Mouse (Mus musculus): Measurements from ENCODE around the gene Ctsl. TPM values are rescaled to one million over a fixed set of nuclear protein-coding genes. Genes with fewer than 3 reads are reported as not detected.

Ctsl gene
- total and polyA plus RNA-seq, 2 experiments from 2014 or later = 125 to 227 TPM

DNA sequence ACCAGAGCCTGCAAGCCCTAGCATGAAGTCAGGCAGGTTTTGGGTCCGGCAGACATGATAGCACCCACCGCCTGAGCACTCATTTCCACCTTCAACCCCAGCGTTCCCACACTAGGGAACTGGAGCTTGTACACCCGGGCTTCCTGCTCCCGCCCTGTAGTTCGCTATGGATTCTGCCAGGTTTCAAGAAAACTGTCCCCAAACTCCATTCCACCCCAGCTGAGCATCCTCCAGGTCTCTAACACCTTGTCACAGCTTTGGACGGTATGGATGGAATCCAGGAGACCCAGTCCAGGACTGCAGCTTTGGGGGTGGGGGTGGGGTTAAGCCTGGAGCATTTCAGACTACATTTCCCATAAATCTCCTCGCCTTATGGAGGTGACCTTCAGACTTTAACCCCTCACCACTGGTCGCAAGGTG, 26.6 kb downstream of the Ctsl start:
- H3K27ac ChIP-seq (ENCODE audit: low read depth) = peak overlapping the region; percentile 64
- H3K9me3 ChIP-seq (replicated peaks; ENCODE audit: control insufficient read depth, low read length) = no peaks in the 10 kb centered on the region
- 2% methylated on average over 9 of the region's 9 CpGs for WGBS
- peak; percentile 54 for DNase-seq (ENCODE audit: low spot score)
- peak overlapping the region; percentile 86 for H3K4me2 ChIP-seq (ENCODE audit: low read depth, low read length)
- H3K4me1 ChIP-seq (ENCODE audit: control insufficient read depth, insufficient read depth) = no peaks in the 10 kb centered on the region
- H3K36me3 ChIP-seq (replicated peaks; ENCODE audit: control insufficient read depth, insufficient read depth, low read length) = no peaks in the 10 kb centered on the region
- ATAC-seq (ENCODE audit: insufficient read depth, low read depth) = peak; percentile 84
- H3K27me3 ChIP-seq (ENCODE audit: control insufficient read depth, insufficient read depth, low read length) = no peaks in the 10 kb centered on the region
- H3K9ac ChIP-seq (replicated peaks; ENCODE audit: low read depth, low read length) = peak overlapping the region; percentile 76
- TF ChIP-seq CTCF (IDR thresholded peaks at IDR 0.05; ENCODE audit: low read depth) (no peak), EP300 (IDR thresholded peaks at IDR 0.05; ENCODE audit: low read depth) (no peak)
- H3K4me3 ChIP-seq (ENCODE audit: low read depth, low read length) = peak overlapping the region; percentile 61

DNA sequence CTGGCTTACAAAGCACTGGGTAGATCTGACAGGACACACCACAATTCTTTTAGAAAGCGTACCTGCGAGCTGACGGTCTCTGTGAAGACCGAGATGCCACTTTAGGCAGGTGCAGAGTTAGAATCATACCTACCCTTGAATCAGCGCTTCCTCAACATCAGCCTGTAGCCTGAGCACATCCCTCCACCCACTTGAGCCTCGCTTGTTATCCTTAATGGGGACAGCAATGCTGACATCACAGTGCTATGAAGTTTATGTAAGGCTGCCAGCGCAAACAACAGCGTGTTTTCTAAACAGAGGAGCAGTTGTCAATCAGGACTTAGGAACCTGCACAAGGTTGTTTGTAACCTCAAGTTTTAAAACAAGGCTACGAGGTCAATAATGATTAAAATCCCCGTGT, 27.1 kb downstream of the Ctsl start:
- Histone ChIP-seq H3K9ac (replicated peaks; ENCODE audit: low read depth, low read length) (peak overlapping the region; percentile 76), H3K9me3 (replicated peaks; ENCODE audit: control insufficient read depth, low read length) (no peaks in the 10 kb centered on the region), H3K27ac (ENCODE audit: low read depth) (peak overlapping the region; percentile 64), H3K36me3 (replicated peaks; ENCODE audit: control insufficient read depth, insufficient read depth, low read length) (no peaks in the 10 kb centered on the region), H3K4me1 (ENCODE audit: control insufficient read depth, insufficient read depth) (no peaks in the 10 kb centered on the region), H3K4me3 (ENCODE audit: low read depth, low read length) (peak overlapping the region; percentile 61), H3K27me3 (ENCODE audit: control insufficient read depth, insufficient read depth, low read length) (no peaks in the 10 kb centered on the region), H3K4me2 (ENCODE audit: low read depth, low read length) (peak overlapping the region; percentile 86)
- ATAC-seq (ENCODE audit: insufficient read depth, low read depth) (peak; percentile 55; the same call in 1 of the 2 replicates), DNase-seq (ENCODE audit: low spot score) (no peak)
- 17% methylated on average over 10 of the region's 10 CpGs for WGBS
- no peak for TF ChIP-seq EP300 (IDR thresholded peaks at IDR 0.05; ENCODE audit: low read depth)
- TF ChIP-seq CTCF (IDR thresholded peaks at IDR 0.05; ENCODE audit: low read depth) = no peak

DNA sequence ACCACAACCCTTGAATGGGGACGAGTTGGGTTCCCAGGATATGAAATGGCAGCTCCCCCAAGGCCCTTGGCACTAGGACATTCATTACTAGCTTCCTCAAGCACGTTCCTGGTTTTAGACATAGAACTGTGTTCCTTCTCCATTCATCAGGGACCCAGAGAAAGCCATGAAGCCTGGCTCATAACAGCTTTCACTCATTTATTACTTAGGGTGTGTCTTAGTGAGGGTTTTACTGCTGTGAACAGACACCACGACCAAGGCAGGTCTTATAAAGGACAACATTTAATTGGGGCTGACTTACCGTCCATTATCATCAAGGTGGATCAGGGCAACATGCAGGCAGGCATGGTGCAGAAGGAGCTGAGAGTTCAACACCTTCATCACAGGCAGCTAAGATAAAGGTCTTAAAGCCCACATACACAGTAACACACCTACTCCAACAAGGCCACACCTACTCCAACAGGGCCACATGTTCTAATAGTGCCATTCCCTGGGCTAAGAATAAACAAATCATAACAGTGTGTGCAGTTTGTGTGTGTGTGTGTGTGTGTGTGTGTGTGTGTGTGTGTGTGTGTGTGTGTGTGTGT, 35.1 kb downstream of the Ctsl start:
- H3K9ac ChIP-seq (replicated peaks; ENCODE audit: low read depth, low read length) = no peak overlapping the region
- no peak overlapping the region for H3K4me2 ChIP-seq (ENCODE audit: low read depth, low read length)
- TF ChIP-seq CTCF (IDR thresholded peaks at IDR 0.05; ENCODE audit: low read depth) (no peak), EP300 (IDR thresholded peaks at IDR 0.05; ENCODE audit: low read depth) (no peak)
- WGBS = 34% methylated on average over 4 of the region's 4 CpGs
- no peaks in the 10 kb centered on the region for H3K9me3 ChIP-seq (replicated peaks; ENCODE audit: control insufficient read depth, low read length)
- no peaks in the 10 kb centered on the region for H3K36me3 ChIP-seq (replicated peaks; ENCODE audit: control insufficient read depth, insufficient read depth, low read length)
- no peak for ATAC-seq (ENCODE audit: insufficient read depth, low read depth)
- DNase-seq (ENCODE audit: low spot score) = no peak
- H3K27me3 ChIP-seq (ENCODE audit: control insufficient read depth, insufficient read depth, low read length) = no peaks in the 10 kb centered on the region
- no peaks in the 10 kb centered on the region for H3K4me1 ChIP-seq (ENCODE audit: control insufficient read depth, insufficient read depth)
- no peak overlapping the region for H3K4me3 ChIP-seq (ENCODE audit: low read depth, low read length)
- no peak overlapping the region for H3K27ac ChIP-seq (ENCODE audit: low read depth)

DNA sequence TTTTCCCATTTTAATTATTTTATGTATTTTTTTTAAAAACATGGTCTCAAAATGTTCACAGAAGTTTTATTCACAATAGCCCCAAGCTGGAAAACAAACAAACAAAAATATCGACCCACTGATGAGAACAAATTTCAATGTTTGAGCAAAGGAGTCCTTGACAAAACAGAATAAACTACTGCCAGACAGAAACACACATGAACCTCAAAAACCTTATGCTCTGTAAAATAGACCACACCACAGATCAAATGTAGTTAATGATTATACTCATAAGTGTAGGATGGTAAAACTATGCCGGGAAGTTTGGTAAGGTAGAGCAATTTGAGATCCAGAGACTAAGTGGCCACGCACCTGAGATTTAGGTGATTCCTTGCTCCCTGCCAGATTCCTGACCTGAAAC, 37.6 kb downstream of the Ctsl start:
- H3K4me3 ChIP-seq (ENCODE audit: low read depth, low read length) = no peak overlapping the region
- 80% methylated on average over 3 of the region's 3 CpGs for WGBS
- TF ChIP-seq CTCF (IDR thresholded peaks at IDR 0.05; ENCODE audit: low read depth) = no peak
- TF ChIP-seq EP300 (IDR thresholded peaks at IDR 0.05; ENCODE audit: low read depth) = no peak
- H3K27ac ChIP-seq (ENCODE audit: low read depth) = no peak overlapping the region
- no peaks in the 10 kb centered on the region for H3K4me1 ChIP-seq (ENCODE audit: control insufficient read depth, insufficient read depth)
- no peak for ATAC-seq (ENCODE audit: insufficient read depth, low read depth)
- H3K4me2 ChIP-seq (ENCODE audit: low read depth, low read length) = no peak overlapping the region
- DNase-seq (ENCODE audit: low spot score) = no peak
- no peaks in the 10 kb centered on the region for H3K9me3 ChIP-seq (replicated peaks; ENCODE audit: control insufficient read depth, low read length)
- H3K27me3 ChIP-seq (ENCODE audit: control insufficient read depth, insufficient read depth, low read length) = no peaks in the 10 kb centered on the region
- H3K36me3 ChIP-seq (replicated peaks; ENCODE audit: control insufficient read depth, insufficient read depth, low read length) = no peaks in the 10 kb centered on the region
- H3K9ac ChIP-seq (replicated peaks; ENCODE audit: low read depth, low read length) = no peak overlapping the region

DNA sequence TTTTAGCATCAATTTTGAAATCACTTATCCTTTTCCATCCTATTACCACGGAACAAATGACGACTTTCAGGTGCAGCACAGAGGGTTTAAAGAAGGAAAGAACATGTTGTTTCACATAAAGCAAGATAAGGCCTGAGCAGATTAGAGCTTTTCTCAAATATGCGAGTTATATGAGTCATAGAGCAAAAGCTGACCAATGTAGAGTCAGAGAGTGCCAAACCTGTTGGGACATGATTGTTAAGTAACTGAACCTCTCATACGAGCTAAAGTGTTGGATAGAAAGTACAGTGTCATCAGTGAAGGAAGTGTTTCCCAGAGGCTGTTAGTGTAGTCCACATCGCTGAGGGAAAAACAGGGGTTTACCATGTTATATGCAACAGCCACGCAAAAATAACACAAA, 38.4 kb downstream of the Ctsl start:
- DNase-seq (ENCODE audit: low spot score) (no peak), ATAC-seq (ENCODE audit: insufficient read depth, low read depth) (no peak)
- Histone ChIP-seq H3K4me1 (ENCODE audit: control insufficient read depth, insufficient read depth) (no peaks in the 10 kb centered on the region), H3K36me3 (replicated peaks; ENCODE audit: control insufficient read depth, insufficient read depth, low read length) (no peaks in the 10 kb centered on the region), H3K4me2 (ENCODE audit: low read depth, low read length) (no peak overlapping the region), H3K9me3 (replicated peaks; ENCODE audit: control insufficient read depth, low read length) (no peaks in the 10 kb centered on the region), H3K4me3 (ENCODE audit: low read depth, low read length) (no peak overlapping the region), H3K27me3 (ENCODE audit: control insufficient read depth, insufficient read depth, low read length) (no peaks in the 10 kb centered on the region), H3K9ac (replicated peaks; ENCODE audit: low read depth, low read length) (no peak overlapping the region), H3K27ac (ENCODE audit: low read depth) (no peak overlapping the region)
- TF ChIP-seq EP300 (IDR thresholded peaks at IDR 0.05; ENCODE audit: low read depth) (no peak), CTCF (IDR thresholded peaks at IDR 0.05; ENCODE audit: low read depth) (no peak)
- 59% methylated on average over 6 of the region's 6 CpGs for WGBS

Measured in heart, postnatal 0 days (tissue).